Mouse (Mus musculus) thymus, adult 2 months (tissue): ENCODE measurements around the gene Morn1.

Experiments used
- CTCF ChIP-seq: fragments of 200-500 bp; IDR thresholded peaks from 2 replicates; pipeline ENCODE4 v1.5.1; 2012; ENCODE audit warnings: mild to moderate bottlenecking, control low read depth, low read length, moderate library complexity, borderline replicate concordance; ENCODE audit not compliant: control insufficient read depth, poor library complexity, insufficient read depth; ENCODE audit errors: extremely low read depth
- POLR2A ChIP-seq: fragments of 200-500 bp; IDR thresholded peaks from 2 replicates; pipeline ENCODE4 v1.6.1; 2012; ENCODE audit warnings: mild to moderate bottlenecking, low read length, control low read depth, moderate library complexity; ENCODE audit not compliant: control insufficient read depth, poor library complexity, insufficient read depth; ENCODE audit errors: extremely low read depth

DNA sequence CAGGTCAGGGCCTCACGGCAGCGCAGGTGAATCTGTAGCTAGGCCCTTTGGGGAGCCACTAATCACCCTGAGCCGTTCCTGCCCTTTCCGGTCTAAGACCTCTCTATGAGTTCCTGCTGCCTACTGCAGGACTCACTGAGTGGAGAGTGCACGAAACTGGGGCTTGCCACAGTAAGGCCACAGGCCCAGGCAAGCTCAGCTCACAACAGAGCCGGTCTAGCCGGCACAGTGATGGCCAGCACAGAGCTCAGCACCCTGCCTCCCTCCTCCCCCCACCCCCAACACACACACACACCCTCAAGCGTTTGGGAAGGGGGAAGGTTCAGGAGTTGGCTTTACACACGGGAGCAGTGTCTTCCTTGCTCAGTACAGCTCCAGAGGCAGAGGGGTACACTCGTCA is 28.1 kb upstream of the Morn1 start:
- TF ChIP-seq CTCF (no peak), POLR2A (no peak)
